Mouse (Mus musculus): ENCODE results near the gene Csf3r. TPM values are rescaled to one million over a fixed set of nuclear protein-coding genes. Genes with fewer than 3 reads are reported as not detected.

Csf3r gene
- polyA plus RNA-seq, 1 experiment from 2014 or later: 0.62 TPM

DNA sequence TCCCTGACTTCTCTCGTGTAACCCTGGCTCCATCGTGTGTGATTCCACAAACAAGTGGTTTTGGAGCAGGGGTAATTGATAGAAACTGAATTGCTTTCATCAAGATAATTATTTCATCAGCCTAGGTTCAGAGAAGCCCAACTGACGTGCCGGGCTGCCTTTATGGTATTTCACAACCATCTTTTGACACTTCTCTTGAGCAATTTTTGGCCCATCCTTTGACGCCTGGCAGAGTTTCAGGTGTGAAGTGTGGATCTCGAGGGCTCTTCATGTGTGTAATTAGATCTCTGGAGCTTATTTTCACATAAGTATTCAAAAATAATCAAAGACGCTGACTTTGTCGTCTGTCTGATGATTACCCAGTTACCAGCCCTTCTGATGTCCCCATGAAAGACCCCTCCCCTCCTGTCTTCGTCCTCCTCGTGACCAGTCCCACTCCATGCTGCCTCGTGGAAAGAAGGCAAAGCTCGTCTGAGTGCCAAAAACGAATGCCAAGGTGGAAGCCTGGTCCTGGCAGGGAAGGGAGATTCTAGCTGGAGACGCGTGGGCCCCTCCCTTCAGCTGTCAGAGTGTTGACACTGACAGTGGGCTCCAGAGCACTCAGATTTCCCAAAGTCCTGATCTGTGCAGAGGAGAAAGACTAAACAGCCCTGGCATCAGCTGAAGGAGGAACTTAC lies 43.2 kb downstream of the Csf3r start:
- Histone ChIP-seq H3K4me1 (ENCODE audit: control insufficient read depth, insufficient read depth, low read length) (no peaks in the 10 kb centered on the region), H3K36me3 (ENCODE audit: control insufficient read depth, insufficient read depth, low read length) (no peaks in the 10 kb centered on the region), H3K4me3 (ENCODE audit: low read depth, low read length) (no peak overlapping the region), H3K27ac (ENCODE audit: low read length) (no peak overlapping the region), H3K27me3 (ENCODE audit: control insufficient read depth, insufficient read depth, low read depth, low read length) (no peaks in the 10 kb centered on the region), H3K9ac (ENCODE audit: low read depth, low read length) (no peak overlapping the region), H3K9me3 (replicated peaks; ENCODE audit: control insufficient read depth, low read length, poor library complexity, severe bottlenecking) (no peaks in the 10 kb centered on the region), H3K4me2 (ENCODE audit: low read length) (no peak overlapping the region)
- no peak for ATAC-seq
- 74% methylated on average over 15 of the region's 15 CpGs for WGBS

GRCm38 (mm10) chr4:126068842-126069241 lies 44.5 kb downstream of the Csf3r start:
- Histone ChIP-seq H3K36me3 (ENCODE audit: control insufficient read depth, insufficient read depth, low read length) (peaks cover 1% of the 10 kb centered on the region; the same call in 1 of the 2 replicates), H3K4me1 (ENCODE audit: control insufficient read depth, insufficient read depth, low read length) (no peaks in the 10 kb centered on the region), H3K4me3 (ENCODE audit: low read depth, low read length) (no peak overlapping the region), H3K27ac (ENCODE audit: low read length) (no peak overlapping the region), H3K27me3 (ENCODE audit: control insufficient read depth, insufficient read depth, low read depth, low read length) (no peaks in the 10 kb centered on the region), H3K9ac (ENCODE audit: low read depth, low read length) (no peak overlapping the region), H3K9me3 (replicated peaks; ENCODE audit: control insufficient read depth, low read length, poor library complexity, severe bottlenecking) (no peaks in the 10 kb centered on the region), H3K4me2 (ENCODE audit: low read length) (no peak overlapping the region)
- ATAC-seq: no peak
- 86% methylated on average over 6 of the region's 6 CpGs for WGBS

DNA sequence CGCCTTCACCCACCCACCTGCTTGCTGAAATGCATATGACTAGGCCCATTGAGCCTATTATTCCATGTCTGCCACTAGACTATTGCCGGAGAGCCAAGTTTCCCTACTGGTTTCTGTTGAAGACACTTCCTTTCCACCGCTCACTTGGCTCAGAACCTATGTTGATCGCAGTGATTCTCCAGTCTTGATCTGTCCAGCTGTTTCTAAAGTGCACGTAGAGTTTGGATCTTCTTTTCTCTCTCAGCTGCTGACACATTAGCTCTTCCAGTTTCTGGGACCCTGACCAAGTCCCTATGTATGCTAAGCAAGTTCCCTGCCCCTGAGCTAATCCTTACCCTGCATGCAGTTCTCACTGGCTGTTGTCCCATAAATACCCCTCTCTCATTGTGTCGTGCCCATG lies 53.5 kb downstream of the Csf3r start:
- 80% methylated on average over 6 of the region's 6 CpGs for whole genome bisulfite sequencing
- Histone ChIP-seq H3K4me2 (ENCODE audit: low read length) (no peak overlapping the region), H3K36me3 (ENCODE audit: control insufficient read depth, insufficient read depth, low read length) (peaks cover 9% of the 10 kb centered on the region; the same call in 1 of the 2 replicates), H3K4me3 (ENCODE audit: low read depth, low read length) (no peak overlapping the region), H3K27me3 (ENCODE audit: control insufficient read depth, insufficient read depth, low read depth, low read length) (no peaks in the 10 kb centered on the region), H3K4me1 (ENCODE audit: control insufficient read depth, insufficient read depth, low read length) (no peaks in the 10 kb centered on the region), H3K27ac (ENCODE audit: low read length) (no peak overlapping the region), H3K9ac (ENCODE audit: low read depth, low read length) (no peak overlapping the region), H3K9me3 (replicated peaks; ENCODE audit: control insufficient read depth, low read length, poor library complexity, severe bottlenecking) (no peaks in the 10 kb centered on the region)
- no peak for ATAC-seq

- Histone ChIP-seq H3K9me3 (replicated peaks; ENCODE audit: control insufficient read depth, low read length, poor library complexity, severe bottlenecking) (no peaks in the 10 kb centered on the region), H3K9ac (ENCODE audit: low read depth, low read length) (no peak overlapping the region), H3K4me2 (ENCODE audit: low read length) (no peak overlapping the region), H3K27ac (ENCODE audit: low read length) (no peak overlapping the region), H3K27me3 (ENCODE audit: control insufficient read depth, insufficient read depth, low read depth, low read length) (no peaks in the 10 kb centered on the region), H3K4me3 (ENCODE audit: low read depth, low read length) (no peak overlapping the region), H3K4me1 (ENCODE audit: control insufficient read depth, insufficient read depth, low read length) (no peaks in the 10 kb centered on the region), H3K36me3 (ENCODE audit: control insufficient read depth, insufficient read depth, low read length) (peaks cover 11% of the 10 kb centered on the region; the same call in 1 of the 2 replicates)
- no peak for ATAC-seq
- WGBS: 89% methylated on average over 4 of the region's 4 CpGs
Measured at GRCm38 (mm10) chr4:126079266-126079665, 54.9 kb downstream of the Csf3r start.

DNA sequence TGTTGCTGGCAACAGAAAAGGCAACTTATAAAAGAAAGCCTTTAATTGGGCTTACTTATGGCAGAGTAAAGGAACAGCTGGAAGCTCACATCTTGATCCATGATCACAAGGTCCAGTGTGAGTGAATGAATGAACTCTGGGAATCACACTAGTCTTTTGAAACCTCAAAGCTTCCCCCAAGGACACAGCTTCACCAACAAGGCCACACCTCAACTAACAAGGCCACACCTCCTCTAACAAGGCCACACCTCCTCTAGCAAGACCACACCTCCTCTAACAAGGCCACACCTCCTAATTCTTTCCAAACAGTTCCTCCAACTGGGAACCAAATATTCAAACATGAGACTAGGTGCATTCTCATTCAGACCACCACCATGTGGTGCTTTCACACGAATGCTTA lies 57.3 kb downstream of the Csf3r start:
- Histone ChIP-seq H3K4me2 (ENCODE audit: low read length) (no peak overlapping the region), H3K9me3 (replicated peaks; ENCODE audit: control insufficient read depth, low read length, poor library complexity, severe bottlenecking) (no peaks in the 10 kb centered on the region), H3K4me1 (ENCODE audit: control insufficient read depth, insufficient read depth, low read length) (no peaks in the 10 kb centered on the region), H3K4me3 (ENCODE audit: low read depth, low read length) (no peak overlapping the region), H3K36me3 (ENCODE audit: control insufficient read depth, insufficient read depth, low read length) (peaks cover 13% of the 10 kb centered on the region; the same call in 1 of the 2 replicates), H3K27ac (ENCODE audit: low read length) (no peak overlapping the region), H3K27me3 (ENCODE audit: control insufficient read depth, insufficient read depth, low read depth, low read length) (no peaks in the 10 kb centered on the region), H3K9ac (ENCODE audit: low read depth, low read length) (no peak overlapping the region)
- no peak for ATAC-seq
- 82% methylated on average over 1 of the region's 1 CpGs for WGBS

DNA sequence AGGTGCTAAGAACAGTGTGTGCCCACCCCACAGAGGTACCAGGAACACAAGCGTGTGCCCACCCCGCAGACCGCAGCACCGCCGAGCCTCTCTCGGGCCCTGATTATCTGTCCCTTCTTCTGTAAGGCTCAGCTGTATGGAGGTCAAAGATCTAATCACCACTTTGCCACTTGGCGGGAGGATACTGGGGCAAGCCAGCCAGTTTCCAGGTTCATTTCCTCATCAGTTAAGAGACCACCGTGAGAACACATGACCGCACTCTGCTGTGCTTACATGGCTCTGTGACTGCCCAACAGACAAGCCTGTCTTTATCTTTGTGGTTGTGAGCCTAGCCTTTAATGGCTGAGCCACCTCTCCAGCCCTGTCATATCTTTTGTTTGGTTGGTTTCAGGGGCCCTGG lies 58.7 kb downstream of the Csf3r start:
- H3K9me3 ChIP-seq (replicated peaks; ENCODE audit: control insufficient read depth, low read length, poor library complexity, severe bottlenecking): no peaks in the 10 kb centered on the region
- H3K4me2 ChIP-seq (ENCODE audit: low read length): no peak overlapping the region
- no peaks in the 10 kb centered on the region for H3K4me1 ChIP-seq (ENCODE audit: control insufficient read depth, insufficient read depth, low read length)
- no peak overlapping the region for H3K27ac ChIP-seq (ENCODE audit: low read length)
- H3K9ac ChIP-seq (ENCODE audit: low read depth, low read length): no peak overlapping the region
- ATAC-seq: no peak
- 97% methylated on average over 9 of the region's 9 CpGs for WGBS
- H3K4me3 ChIP-seq (ENCODE audit: low read depth, low read length): no peak overlapping the region
- H3K36me3 ChIP-seq (ENCODE audit: control insufficient read depth, insufficient read depth, low read length): peaks cover 13% of the 10 kb centered on the region; the same call in 1 of the 2 replicates
- no peaks in the 10 kb centered on the region for H3K27me3 ChIP-seq (ENCODE audit: control insufficient read depth, insufficient read depth, low read depth, low read length)

- ATAC-seq: no peak
Measured at GRCm38 (mm10) chr4:126084382-126084781, 60.0 kb downstream of the Csf3r start.

GRCm38 (mm10) chr4:126085996-126086576 lies 61.7 kb downstream of the Csf3r start:
- H3K27me3 ChIP-seq (ENCODE audit: control insufficient read depth, insufficient read depth, low read depth, low read length): no peaks in the 10 kb centered on the region
- H3K9me3 ChIP-seq (replicated peaks; ENCODE audit: control insufficient read depth, low read length, poor library complexity, severe bottlenecking): no peaks in the 10 kb centered on the region
- H3K36me3 ChIP-seq (ENCODE audit: control insufficient read depth, insufficient read depth, low read length): peaks cover 13% of the 10 kb centered on the region; the same call in 1 of the 2 replicates
- H3K4me3 ChIP-seq (ENCODE audit: low read depth, low read length): no peak overlapping the region
- no peak overlapping the region for H3K9ac ChIP-seq (ENCODE audit: low read depth, low read length)
- WGBS: 33% methylated on average over 7 of the region's 7 CpGs
- H3K27ac ChIP-seq (ENCODE audit: low read length): no peak overlapping the region
- ATAC-seq: peak; percentile 73; the same call in 1 of the 2 replicates
- no peaks in the 10 kb centered on the region for H3K4me1 ChIP-seq (ENCODE audit: control insufficient read depth, insufficient read depth, low read length)
- no peak overlapping the region for H3K4me2 ChIP-seq (ENCODE audit: low read length)

More at GRCm38 (mm10) chr4:126084382-126084781, 60.0 kb downstream of the Csf3r start:
- WGBS: 72% methylated on average over 8 of the region's 8 CpGs
- H3K36me3 ChIP-seq (ENCODE audit: control insufficient read depth, insufficient read depth, low read length): peaks cover 13% of the 10 kb centered on the region; the same call in 1 of the 2 replicates
- H3K9ac ChIP-seq (ENCODE audit: low read depth, low read length): no peak overlapping the region
- no peak overlapping the region for H3K4me3 ChIP-seq (ENCODE audit: low read depth, low read length)
- H3K27ac ChIP-seq (ENCODE audit: low read length): no peak overlapping the region
- H3K9me3 ChIP-seq (replicated peaks; ENCODE audit: control insufficient read depth, low read length, poor library complexity, severe bottlenecking): no peaks in the 10 kb centered on the region
- H3K27me3 ChIP-seq (ENCODE audit: control insufficient read depth, insufficient read depth, low read depth, low read length): no peaks in the 10 kb centered on the region
- H3K4me2 ChIP-seq (ENCODE audit: low read length): no peak overlapping the region
- H3K4me1 ChIP-seq (ENCODE audit: control insufficient read depth, insufficient read depth, low read length): no peaks in the 10 kb centered on the region

DNA sequence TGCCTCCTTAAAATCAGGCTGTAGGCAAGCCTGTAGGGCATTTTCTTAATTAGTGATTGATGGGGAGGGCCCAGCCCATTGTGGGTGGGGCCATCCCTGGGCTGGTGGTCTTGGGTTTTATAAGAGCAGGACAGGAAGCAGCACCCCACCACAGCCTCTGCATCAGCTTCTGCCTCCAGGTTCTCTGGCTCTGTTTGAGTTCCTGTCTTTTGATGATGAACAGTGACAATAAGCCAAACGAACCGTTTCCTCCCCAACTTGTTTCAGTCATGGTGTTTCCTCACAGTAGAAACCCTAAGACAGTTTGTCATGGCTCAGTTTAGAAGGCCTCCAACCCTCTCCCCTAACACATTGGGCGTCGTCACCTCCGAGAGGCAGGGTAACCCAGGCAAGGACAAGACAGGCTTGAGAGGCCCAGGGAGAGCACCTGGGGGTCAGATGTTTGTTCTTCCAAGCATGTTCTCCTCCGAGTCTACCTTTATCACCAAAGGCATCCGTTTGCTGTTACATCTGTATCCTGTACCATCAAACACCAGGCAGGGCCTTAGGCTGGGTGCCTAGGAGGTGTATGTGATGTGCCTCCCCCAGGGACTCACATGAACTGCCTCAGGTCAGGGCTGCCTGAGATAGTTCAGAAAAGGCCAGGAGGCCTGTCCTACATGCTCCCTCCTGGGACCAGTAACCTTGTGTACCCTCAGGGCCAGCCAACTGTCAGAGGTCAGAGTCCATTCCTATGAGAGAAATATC lies 65.9 kb downstream of the Csf3r start:
- 84% methylated on average over 7 of the region's 7 CpGs for WGBS
- Histone ChIP-seq H3K27me3 (ENCODE audit: control insufficient read depth, insufficient read depth, low read depth, low read length) (no peaks in the 10 kb centered on the region), H3K9me3 (replicated peaks; ENCODE audit: control insufficient read depth, low read length, poor library complexity, severe bottlenecking) (no peaks in the 10 kb centered on the region), H3K4me2 (ENCODE audit: low read length) (no peak overlapping the region), H3K36me3 (ENCODE audit: control insufficient read depth, insufficient read depth, low read length) (no peaks in the 10 kb centered on the region), H3K4me1 (ENCODE audit: control insufficient read depth, insufficient read depth, low read length) (no peaks in the 10 kb centered on the region), H3K4me3 (ENCODE audit: low read depth, low read length) (no peak overlapping the region), H3K9ac (ENCODE audit: low read depth, low read length) (no peak overlapping the region), H3K27ac (ENCODE audit: low read length) (no peak overlapping the region)
- ATAC-seq: no peak
